Mouse (Mus musculus) limb, embryonic 14.5 days (tissue): ENCODE results near the gene Nacad. TPM values are rescaled to one million over a fixed set of nuclear protein-coding genes. Genes with fewer than 3 reads are reported as not detected.

Experiments
- ATAC-seq: fragments of 200-750 bp; cut with Nextera tagmentation; 2 replicates; pipeline ENCODE4 v1.8.0; 2017; ENCODE audit warnings: low read depth, moderate number of reproducible peaks, moderate TSS enrichment; ENCODE audit not compliant: low FRiP score
- DNase-seq: peaks from one replicate; pipeline ENCODE4 v3.0.0-alpha.2; 2015; ENCODE audit warnings: low spot score
- H3K27ac ChIP-seq: fragments of 300-500 bp; sonication (generic); replicated peaks from 2 replicates; pipeline ENCODE4 v1.5.1; 2014; ENCODE audit warnings: low read depth, mild to moderate bottlenecking, low read length, moderate library complexity, mixed read lengths
- H3K27me3 ChIP-seq: fragments of 300-500 bp; sonication (generic); 2 replicates; pipeline ENCODE4 v1.6.1; 2014; ENCODE audit warnings: low read length, mixed read lengths; ENCODE audit not compliant: control insufficient read depth, insufficient read depth
- H3K36me3 ChIP-seq: fragments of 300-500 bp; sonication (generic); 2 replicates; pipeline ENCODE4 v1.6.1; 2014; ENCODE audit warnings: mild to moderate bottlenecking, low read length, moderate library complexity, mixed read lengths; ENCODE audit not compliant: control insufficient read depth, insufficient read depth
- H3K4me1 ChIP-seq: fragments of 300-500 bp; sonication (generic); 2 replicates; pipeline ENCODE4 v1.6.1; 2014; ENCODE audit warnings: antibody characterized with exemption, low read length, mixed read lengths; ENCODE audit not compliant: control insufficient read depth, insufficient read depth
- H3K4me2 ChIP-seq: fragments of 300-500 bp; sonication (generic); replicated peaks from 2 replicates; pipeline ENCODE4 v1.6.1; 2014; ENCODE audit warnings: low read depth, mild to moderate bottlenecking, low read length, moderate library complexity; ENCODE audit not compliant: severe bottlenecking
- H3K4me3 ChIP-seq: fragments of 300-500 bp; sonication (generic); replicated peaks from 2 replicates; pipeline ENCODE4 v1.5.1; 2014; ENCODE audit warnings: low read length
- H3K9ac ChIP-seq: fragments of 300-500 bp; sonication (generic); 2 replicates; pipeline ENCODE4 v1.6.1; 2014; ENCODE audit warnings: mild to moderate bottlenecking, low read depth, low read length, moderate library complexity; ENCODE audit not compliant: severe bottlenecking
- H3K9me3 ChIP-seq: fragments of 300-500 bp; sonication (generic); 2 replicates; pipeline ENCODE4 v1.6.1; 2016; ENCODE audit warnings: low read length; ENCODE audit not compliant: control insufficient read depth
- POLR2A ChIP-seq: fragments of 200-500 bp; IDR thresholded peaks from 2 replicates; pipeline ENCODE4 v1.8.0; 2012; ENCODE audit warnings: inconsistent platforms, mild to moderate bottlenecking, moderate library complexity, borderline replicate concordance; ENCODE audit not compliant: insufficient read depth, insufficient read length; ENCODE audit errors: extremely low read depth
- WGBS: fragments of 180-500 bp; shearing (Covaris S2); extraction: QIAGEN DNeasy Blood & Tissue Kit; methylation state at CpG from one replicate; pipeline ENCODE4 v1.1.7; 2014; 5-methylcytosine and 5-hydroxymethylcytosine counted together
- polyA plus RNA-seq, 2 experiments: library from polyadenylated mRNA; depleted of rRNA in 1 of 2; stranded (reverse) in 1 of 2; unstranded in 1 of 2; fragments of >200 nt; fragmentation: Nextera tagmentation in 1 of 2; extraction: Ambion mirVana in 1 of 2; gene quantifications; 2 replicates each; pipeline versions ENCODE4 v1.2.1 to v1.2.3; 2012 to 2014

Gene Nacad
- polyA plus RNA-seq, 2 experiments: 0.89 to 2.0 TPM

GRCm38 (mm10) chr11:6587249-6587940 lies 18.5 kb downstream of the Nacad start:
- 86% methylated on average over 7 of the region's 7 CpGs for WGBS
- H3K4me2 ChIP-seq: no peak overlapping the region
- no peak for TF ChIP-seq POLR2A
- H3K9ac ChIP-seq: no peak overlapping the region
- no peak overlapping the region for H3K27ac ChIP-seq
- ATAC-seq (no peak), DNase-seq (no peak)
- no peaks in the 10 kb centered on the region for H3K9me3 ChIP-seq
- no peaks in the 10 kb centered on the region for H3K4me1 ChIP-seq
- no peak overlapping the region for H3K4me3 ChIP-seq
- H3K36me3 ChIP-seq: peaks cover 75% of the 10 kb centered on the region
- H3K27me3 ChIP-seq: no peaks in the 10 kb centered on the region

- H3K36me3 ChIP-seq: peaks cover 68% of the 10 kb centered on the region
- no peak overlapping the region for H3K4me3 ChIP-seq
- no peak overlapping the region for H3K4me2 ChIP-seq
- TF ChIP-seq POLR2A: no peak
- no peaks in the 10 kb centered on the region for H3K9me3 ChIP-seq
- no peak for DNase-seq
- H3K4me1 ChIP-seq: no peaks in the 10 kb centered on the region
- H3K9ac ChIP-seq: no peak overlapping the region
- 94% methylated on average over 3 of the region's 3 CpGs for WGBS
- no peak for ATAC-seq
- no peak overlapping the region for H3K27ac ChIP-seq
- H3K27me3 ChIP-seq: no peaks in the 10 kb centered on the region
Observed at GRCm38 (mm10) chr11:6586660-6587059, 19.2 kb downstream of the Nacad start.

GRCm38 (mm10) chr11:6585748-6586147 lies 20.1 kb downstream of the Nacad start:
- DNase-seq: no peak
- H3K4me2 ChIP-seq: no peak overlapping the region
- H3K9ac ChIP-seq: no peak overlapping the region
- peaks cover 61% of the 10 kb centered on the region for H3K36me3 ChIP-seq
- ATAC-seq: no peak
- H3K27me3 ChIP-seq: no peaks in the 10 kb centered on the region
- H3K4me3 ChIP-seq: no peak overlapping the region
- no peak for TF ChIP-seq POLR2A
- no peaks in the 10 kb centered on the region for H3K4me1 ChIP-seq
- no peaks in the 10 kb centered on the region for H3K9me3 ChIP-seq
- WGBS: 88% methylated on average over 8 of the region's 8 CpGs
- no peak overlapping the region for H3K27ac ChIP-seq

- WGBS: 65% methylated on average over 2 of the region's 2 CpGs
- no peak for ATAC-seq
- H3K9ac ChIP-seq: no peak overlapping the region
- H3K36me3 ChIP-seq: peaks cover 32% of the 10 kb centered on the region
- no peak overlapping the region for H3K4me3 ChIP-seq
- H3K9me3 ChIP-seq: no peaks in the 10 kb centered on the region
- no peaks in the 10 kb centered on the region for H3K4me1 ChIP-seq
- no peak overlapping the region for H3K4me2 ChIP-seq
- no peaks in the 10 kb centered on the region for H3K27me3 ChIP-seq
- DNase-seq: no peak
- no peak for TF ChIP-seq POLR2A
- no peak overlapping the region for H3K27ac ChIP-seq
Observed at GRCm38 (mm10) chr11:6581560-6581959, 24.3 kb downstream of the Nacad start.

GRCm38 (mm10) chr11:6580065-6580750 lies 25.6 kb downstream of the Nacad start:
- 82% methylated on average over 4 of the region's 4 CpGs for WGBS
- H3K4me3 ChIP-seq: no peak overlapping the region
- ATAC-seq (no peak), DNase-seq (no peak)
- no peaks in the 10 kb centered on the region for H3K4me1 ChIP-seq
- no peak for TF ChIP-seq POLR2A
- no peak overlapping the region for H3K4me2 ChIP-seq
- H3K9me3 ChIP-seq: no peaks in the 10 kb centered on the region
- no peak overlapping the region for H3K27ac ChIP-seq
- H3K36me3 ChIP-seq: peaks cover 24% of the 10 kb centered on the region
- no peaks in the 10 kb centered on the region for H3K27me3 ChIP-seq
- H3K9ac ChIP-seq: no peak overlapping the region
